Mouse (Mus musculus) ES-E14 (cell line): ENCODE measurements around the gene Casc3.

Source experiments
- CHD2 ChIP-seq: IDR thresholded peaks from 2 replicates; pipeline ENCODE4 v1.6.1; 2014; ENCODE audit warnings: mild to moderate bottlenecking, low read depth, low read length, inconsistent platforms
- HCFC1 ChIP-seq: IDR thresholded peaks from 2 replicates; pipeline ENCODE4 v1.6.1; 2012; ENCODE audit warnings: low read length, inconsistent platforms, borderline replicate concordance; ENCODE audit not compliant: insufficient read depth
- MAFK ChIP-seq: IDR thresholded peaks from 2 replicates; pipeline ENCODE4 v1.6.1; 2014; ENCODE audit warnings: mild to moderate bottlenecking, low read depth, low read length, inconsistent platforms; ENCODE audit not compliant: insufficient read depth
- ZC3H11A ChIP-seq: IDR thresholded peaks from 2 replicates; pipeline ENCODE4 v1.6.1; 2012; ENCODE audit warnings: low read depth, mild to moderate bottlenecking, inconsistent platforms, low read length, borderline replicate concordance
- ZNF384 ChIP-seq: IDR thresholded peaks from 2 replicates; pipeline ENCODE4 v1.6.1; 2012; ENCODE audit warnings: low read depth, low read length, inconsistent platforms

- TF ChIP-seq HCFC1 (no peak), MAFK (no peak), CHD2 (no peak), ZNF384 (no peak), ZC3H11A (no peak)
Measured at GRCm38 (mm10) chr11:98863751-98864429, 59.2 kb downstream of the Casc3 start.
